Mouse (Mus musculus): ENCODE measurements around the gene Ndufs5. TPM values are rescaled to one million over a fixed set of nuclear protein-coding genes. Genes with fewer than 3 reads are reported as not detected.

Ndufs5 gene
- polyA plus RNA-seq, 1 experiment: 16.5 TPM

GRCm38 (mm10) chr4:123690311-123690710, 27.7 kb downstream of the Ndufs5 start:
- H3K36me3 ChIP-seq (ENCODE audit: control insufficient read depth, insufficient read depth, low read length): no peaks in the 10 kb centered on the region
- 88% methylated on average over 10 of the region's 10 CpGs for WGBS
- peaks cover 9% of the 10 kb centered on the region; the same call in 1 of the 2 replicates for H3K4me1 ChIP-seq (ENCODE audit: control insufficient read depth, insufficient read depth, insufficient read length, low read length)
- H3K4me3 ChIP-seq (ENCODE audit: low read depth, low read length): no peak overlapping the region
- TF ChIP-seq POLR2A (IDR thresholded peaks at IDR 0.05; ENCODE audit: low read depth, low read length) (no peak), CTCF (IDR thresholded peaks at IDR 0.05; ENCODE audit: extremely low read depth, insufficient read length, insufficient replicate concordance, low read depth, low read length) (no peak)
- no peak overlapping the region for H3K27ac ChIP-seq (ENCODE audit: insufficient read depth, low read depth, low read length)
- peaks cover 19% of the 10 kb centered on the region for H3K27me3 ChIP-seq (ENCODE audit: control insufficient read depth, insufficient read depth, low read length)

- H3K27me3 ChIP-seq (ENCODE audit: control insufficient read depth, insufficient read depth, low read length): peaks cover 19% of the 10 kb centered on the region
- H3K27ac ChIP-seq (ENCODE audit: insufficient read depth, low read depth, low read length): no peak overlapping the region
- TF ChIP-seq CTCF (IDR thresholded peaks at IDR 0.05; ENCODE audit: extremely low read depth, insufficient read length, insufficient replicate concordance, low read depth, low read length) (no peak), POLR2A (IDR thresholded peaks at IDR 0.05; ENCODE audit: low read depth, low read length) (no peak)
- 3% methylated on average over 72 of the region's 89 CpGs for WGBS
- no peaks in the 10 kb centered on the region for H3K36me3 ChIP-seq (ENCODE audit: control insufficient read depth, insufficient read depth, low read length)
- peaks cover 9% of the 10 kb centered on the region; the same call in 1 of the 2 replicates for H3K4me1 ChIP-seq (ENCODE audit: control insufficient read depth, insufficient read depth, insufficient read length, low read length)
- H3K4me3 ChIP-seq (ENCODE audit: low read depth, low read length): peak overlapping the region; percentile 63
Observed at GRCm38 (mm10) chr4:123687025-123687781, 30.8 kb downstream of the Ndufs5 start.

- Histone ChIP-seq H3K4me3 (ENCODE audit: low read depth, low read length) (peak overlapping the region; percentile 59), H3K27me3 (ENCODE audit: control insufficient read depth, insufficient read depth, low read length) (peaks cover 19% of the 10 kb centered on the region), H3K4me1 (ENCODE audit: control insufficient read depth, insufficient read depth, insufficient read length, low read length) (peaks cover 9% of the 10 kb centered on the region; the same call in 1 of the 2 replicates), H3K36me3 (ENCODE audit: control insufficient read depth, insufficient read depth, low read length) (no peaks in the 10 kb centered on the region), H3K27ac (ENCODE audit: insufficient read depth, low read depth, low read length) (no peak overlapping the region)
- TF ChIP-seq POLR2A (IDR thresholded peaks at IDR 0.05; ENCODE audit: low read depth, low read length) (no peak), CTCF (IDR thresholded peaks at IDR 0.05; ENCODE audit: extremely low read depth, insufficient read length, insufficient replicate concordance, low read depth, low read length) (no peak)
- 2% methylated on average over 51 of the region's 56 CpGs for WGBS
Observed at GRCm38 (mm10) chr4:123686368-123687024, 31.5 kb downstream of the Ndufs5 start.

GRCm38 (mm10) chr4:123685506-123686242, 32.3 kb downstream of the Ndufs5 start:
- 72% methylated on average over 8 of the region's 8 CpGs for WGBS

GRCm38 (mm10) chr4:123685046-123685445, 33.0 kb downstream of the Ndufs5 start:
- Histone ChIP-seq H3K27me3 (ENCODE audit: control insufficient read depth, insufficient read depth, low read length) (peaks cover 19% of the 10 kb centered on the region), H3K4me1 (ENCODE audit: control insufficient read depth, insufficient read depth, insufficient read length, low read length) (peaks cover 9% of the 10 kb centered on the region; the same call in 1 of the 2 replicates), H3K36me3 (ENCODE audit: control insufficient read depth, insufficient read depth, low read length) (no peaks in the 10 kb centered on the region), H3K4me3 (ENCODE audit: low read depth, low read length) (no peak overlapping the region), H3K27ac (ENCODE audit: insufficient read depth, low read depth, low read length) (no peak overlapping the region)
- WGBS: 82% methylated on average over 7 of the region's 7 CpGs
- TF ChIP-seq CTCF (IDR thresholded peaks at IDR 0.05; ENCODE audit: extremely low read depth, insufficient read length, insufficient replicate concordance, low read depth, low read length) (no peak), POLR2A (IDR thresholded peaks at IDR 0.05; ENCODE audit: low read depth, low read length) (no peak)

More at GRCm38 (mm10) chr4:123685506-123686242, 32.3 kb downstream of the Ndufs5 start:
- H3K27me3 ChIP-seq (ENCODE audit: control insufficient read depth, insufficient read depth, low read length): peaks cover 19% of the 10 kb centered on the region
- no peak overlapping the region for H3K27ac ChIP-seq (ENCODE audit: insufficient read depth, low read depth, low read length)
- no peaks in the 10 kb centered on the region for H3K36me3 ChIP-seq (ENCODE audit: control insufficient read depth, insufficient read depth, low read length)
- TF ChIP-seq POLR2A (IDR thresholded peaks at IDR 0.05; ENCODE audit: low read depth, low read length) (no peak), CTCF (IDR thresholded peaks at IDR 0.05; ENCODE audit: extremely low read depth, insufficient read length, insufficient replicate concordance, low read depth, low read length) (no peak)
- H3K4me3 ChIP-seq (ENCODE audit: low read depth, low read length): no peak overlapping the region
- peaks cover 9% of the 10 kb centered on the region; the same call in 1 of the 2 replicates for H3K4me1 ChIP-seq (ENCODE audit: control insufficient read depth, insufficient read depth, insufficient read length, low read length)

GRCm38 (mm10) chr4:123684260-123684659, 33.7 kb downstream of the Ndufs5 start, which contains the start of gene Macf1:
Gene Macf1 (minus strand): TSS chr4:123684360.
- WGBS: 80% methylated on average over 3 of the region's 3 CpGs
- no peak for TF ChIP-seq POLR2A (IDR thresholded peaks at IDR 0.05; ENCODE audit: low read depth, low read length)
- no peak for TF ChIP-seq CTCF (IDR thresholded peaks at IDR 0.05; ENCODE audit: extremely low read depth, insufficient read length, insufficient replicate concordance, low read depth, low read length)
- no peak within 1 kb of the TSS for H3K4me3 ChIP-seq (ENCODE audit: low read depth, low read length)

More at GRCm38 (mm10) chr4:123684260-123684659, 33.7 kb downstream of the Ndufs5 start, which contains the start of gene Macf1:
- Histone ChIP-seq H3K27ac (ENCODE audit: insufficient read depth, low read depth, low read length) (no peak within 1 kb of the TSS), H3K27me3 (ENCODE audit: control insufficient read depth, insufficient read depth, low read length) (peaks cover 19% of the 10 kb centered on the region), H3K4me1 (ENCODE audit: control insufficient read depth, insufficient read depth, insufficient read length, low read length) (peaks cover 9% of the 10 kb centered on the region; the same call in 1 of the 2 replicates), H3K36me3 (ENCODE audit: control insufficient read depth, insufficient read depth, low read length) (no peaks in the 10 kb centered on the region)

Data from small intestine, adult 2 months (tissue).